In the genomic region with DNA sequence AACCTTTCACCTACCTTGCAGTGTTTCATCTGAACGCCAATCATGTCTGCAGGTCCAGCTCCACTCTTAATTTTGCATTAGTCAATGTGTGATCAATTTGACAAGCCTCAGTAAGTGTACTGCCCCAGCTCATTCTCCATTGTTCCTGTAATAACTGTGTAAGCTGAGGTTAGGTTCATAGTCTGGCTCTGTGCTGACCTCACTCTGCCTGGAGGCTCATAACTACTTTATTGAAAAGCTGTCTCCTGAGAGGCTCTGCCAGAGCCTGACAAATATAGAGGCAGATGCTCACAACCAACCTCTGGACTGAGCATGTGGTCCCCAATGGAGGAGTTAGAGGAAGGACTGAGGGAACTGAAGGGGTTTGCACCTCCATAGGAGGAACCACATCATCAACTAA, we compare ENCODE assay signal across 17 mouse cellular contexts.
"Had no signal": no experiment of that assay in that cellular context is flagged by ENCODE, and none has a peak within 500 bp of the region (broad histone marks: within the 10 kb centered on the region; RNA-seq: fewer than 3 reads in every experiment).

No protein-coding gene starts in this region.

- H3K27me3 ChIP-seq: lung, embryonic 15.5 days; megakaryocyte, embryonic 14.5 days; midbrain, embryonic 13.5 days; midbrain, embryonic 15.5 days; neural tube, embryonic 12.5 days; stomach, embryonic 15.5 days had no signal

- H3K4me3 ChIP-seq: lung, embryonic 15.5 days; megakaryocyte, embryonic 14.5 days; midbrain, embryonic 13.5 days; midbrain, embryonic 15.5 days; neural tube, embryonic 12.5 days; stomach, embryonic 15.5 days had no signal

- DNase-seq: lung, adult 2 months; lung, postnatal 14 days; lung, postnatal 36 days; right cerebral cortex, postnatal 14 days; thymus, adult 2 months; thymus, postnatal 25 days; thymus, postnatal 4 days had no signal

- H3K36me3 ChIP-seq: lung, embryonic 15.5 days; midbrain, embryonic 13.5 days; midbrain, embryonic 15.5 days; neural tube, embryonic 12.5 days; stomach, embryonic 15.5 days had no signal

- H3K9ac ChIP-seq: lung, embryonic 15.5 days; midbrain, embryonic 13.5 days; midbrain, embryonic 15.5 days; neural tube, embryonic 12.5 days; stomach, embryonic 15.5 days had no signal

- H3K9me3 ChIP-seq: lung, embryonic 15.5 days; midbrain, embryonic 13.5 days; midbrain, embryonic 15.5 days; neural tube, embryonic 12.5 days; stomach, embryonic 15.5 days had no signal

- ATAC-seq: lung, postnatal 0 days; midbrain, embryonic 13.5 days; midbrain, embryonic 15.5 days had no signal

- H3K27ac ChIP-seq: lung, embryonic 15.5 days; macrophage; midbrain, embryonic 13.5 days; midbrain, embryonic 15.5 days; neural tube, embryonic 12.5 days; stomach, embryonic 15.5 days; stomach, postnatal 0 days had no signal

- H3K4me1 ChIP-seq: lung, embryonic 15.5 days; megakaryocyte, embryonic 14.5 days; midbrain, embryonic 13.5 days; midbrain, embryonic 15.5 days; neural tube, embryonic 12.5 days; stomach, embryonic 15.5 days had no signal

- H3K4me2 ChIP-seq: lung, embryonic 15.5 days; midbrain, embryonic 11.5 days; midbrain, embryonic 13.5 days; midbrain, embryonic 15.5 days; neural tube, embryonic 12.5 days; stomach, embryonic 15.5 days had no signal
